Mouse (Mus musculus): ENCODE results near the gene Znrf2.

- no peak for TF ChIP-seq CEBPB (IDR thresholded peaks at IDR 0.05; ENCODE audit: low read depth)
- TF ChIP-seq CTCF (IDR thresholded peaks at IDR 0.05; ENCODE audit: control insufficient read depth, insufficient read depth, insufficient read length), result no peak
These were observed 117.6 kb downstream of the Znrf2 start for GRCm38 (mm10) chr6:54934313-54934712.
